Mouse (Mus musculus) lung, postnatal 10 days (tissue): ENCODE measurements at regions not wholly inside any gene's neighbourhood (a gene's known extent, or its start where the extent isn't known, plus 50 kb on each side); places are given as distances from the start of the nearest gene placed in this dataset.

Experiments
- DNase-seq: peaks from one replicate; pipeline ENCODE4 v3.0.0; 2021

DNA sequence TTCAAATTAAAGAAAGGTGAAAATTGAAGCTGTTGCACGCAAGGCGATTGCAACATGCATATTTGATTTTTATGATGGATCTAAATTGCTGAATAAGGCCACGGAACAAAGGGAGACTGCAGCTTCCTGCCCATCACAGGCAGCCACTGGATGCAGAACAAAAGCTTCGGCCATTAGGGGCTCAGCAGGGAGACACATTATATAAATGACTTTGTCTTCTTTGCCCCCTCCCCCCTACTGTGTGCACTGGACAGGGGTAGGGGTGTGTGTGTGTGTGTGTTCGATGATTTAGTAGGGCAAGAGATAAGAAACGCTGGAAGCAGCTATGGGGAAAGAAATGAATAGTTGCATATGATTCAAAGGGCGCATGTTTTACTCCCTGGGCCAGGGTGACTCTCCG lies 481.2 kb upstream of the Pmfbp1 start:
- no peak for DNase-seq

DNA sequence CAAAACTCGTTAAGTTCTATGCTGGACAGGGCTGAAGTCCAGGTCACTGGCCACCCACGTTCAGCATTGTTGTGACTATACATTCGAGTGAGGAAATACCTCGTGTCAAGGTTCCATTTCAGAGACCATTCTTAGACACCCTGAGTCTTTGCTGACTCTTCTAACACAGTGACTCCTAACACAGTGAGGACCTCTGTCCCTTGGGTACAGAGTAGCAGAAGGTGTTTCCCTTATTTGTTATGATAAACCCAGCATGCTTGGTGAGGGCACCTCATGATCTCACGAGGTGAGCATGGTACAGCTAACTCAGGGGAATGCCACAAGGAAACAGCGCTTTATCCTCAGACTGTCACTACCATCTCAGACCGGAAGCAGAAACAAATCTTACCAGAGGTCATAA lies 480.2 kb upstream of the Pmfbp1 start:
- DNase-seq = no peak

DNA sequence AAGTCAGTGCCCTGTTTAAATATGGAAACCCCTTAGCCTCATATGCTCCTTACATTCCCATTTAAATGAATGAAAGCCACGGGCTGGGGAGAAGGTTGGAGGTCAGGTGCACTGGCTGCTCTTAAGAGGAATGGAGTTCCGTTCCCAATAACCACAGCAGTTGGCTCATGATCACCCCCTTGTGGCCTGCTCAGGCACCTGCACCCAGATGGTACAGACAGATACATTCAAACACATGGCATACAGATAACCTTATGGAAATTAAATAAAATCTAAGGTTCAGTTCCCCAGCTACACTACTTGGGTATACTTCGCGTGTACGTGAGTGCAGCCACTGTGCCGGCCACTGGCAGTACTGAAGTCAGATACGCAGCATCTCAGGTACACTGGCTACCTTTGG lies 479.1 kb upstream of the Pmfbp1 start:
- DNase-seq = peak; percentile 58

DNA sequence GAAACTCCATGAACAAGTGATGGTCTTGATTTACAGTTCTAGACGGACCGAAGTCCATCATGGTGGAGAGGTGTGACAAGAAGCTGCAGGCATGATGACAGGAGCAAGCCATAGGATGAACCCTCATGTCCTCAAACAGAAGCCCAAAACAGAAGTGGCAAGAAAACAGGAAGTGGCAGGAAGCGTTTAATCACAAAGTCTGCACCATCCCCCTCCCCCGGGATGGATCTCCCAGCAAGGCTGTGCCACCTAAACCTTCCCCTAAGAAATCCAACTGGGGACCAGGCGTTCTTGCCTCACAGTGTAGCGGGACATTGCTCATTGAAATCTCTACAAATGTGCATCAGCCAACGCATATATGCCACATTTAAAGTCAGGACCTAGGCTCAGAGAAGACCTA lies 474.3 kb upstream of the Pmfbp1 start:
- DNase-seq = no peak

DNA sequence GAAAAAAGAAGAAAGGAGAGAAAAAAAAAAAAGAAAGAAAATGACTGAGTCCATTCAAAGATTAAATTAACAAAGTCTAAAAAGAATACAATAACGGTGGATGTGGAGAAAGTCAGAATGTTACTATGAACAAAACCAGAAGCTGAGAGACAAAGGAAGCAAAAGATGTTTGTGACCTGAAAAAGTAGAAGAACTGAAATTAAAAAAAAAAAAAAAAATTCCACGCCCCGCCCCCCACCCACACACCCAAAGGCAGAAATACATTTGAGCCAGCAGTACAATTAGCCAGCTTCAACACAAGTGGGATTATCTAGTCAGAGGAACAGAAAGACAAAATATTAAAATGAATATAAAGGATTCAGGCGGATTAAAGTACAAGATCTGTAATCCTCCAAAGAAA lies 473.7 kb upstream of the Pmfbp1 start:
- DNase-seq = no peak

DNA sequence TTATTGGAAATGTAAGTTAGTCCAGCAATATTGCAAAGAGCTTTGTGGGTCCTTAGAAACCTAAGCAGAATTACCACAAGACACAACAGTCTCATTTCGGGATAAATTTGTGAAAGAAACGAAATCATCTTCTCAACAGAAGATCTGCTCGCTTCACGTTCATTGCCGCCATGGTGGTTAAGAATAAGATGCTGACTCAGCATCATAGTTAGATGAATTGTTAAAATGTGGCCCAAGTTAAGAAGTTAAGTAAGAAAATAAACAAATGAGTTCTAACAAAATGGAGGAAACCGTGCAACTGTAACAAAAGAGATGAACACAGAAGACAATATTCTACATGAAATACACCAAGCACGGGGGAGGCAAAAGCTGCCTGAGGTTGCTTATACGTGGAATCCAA lies 465.9 kb upstream of the Pmfbp1 start:
- no peak for DNase-seq

DNA sequence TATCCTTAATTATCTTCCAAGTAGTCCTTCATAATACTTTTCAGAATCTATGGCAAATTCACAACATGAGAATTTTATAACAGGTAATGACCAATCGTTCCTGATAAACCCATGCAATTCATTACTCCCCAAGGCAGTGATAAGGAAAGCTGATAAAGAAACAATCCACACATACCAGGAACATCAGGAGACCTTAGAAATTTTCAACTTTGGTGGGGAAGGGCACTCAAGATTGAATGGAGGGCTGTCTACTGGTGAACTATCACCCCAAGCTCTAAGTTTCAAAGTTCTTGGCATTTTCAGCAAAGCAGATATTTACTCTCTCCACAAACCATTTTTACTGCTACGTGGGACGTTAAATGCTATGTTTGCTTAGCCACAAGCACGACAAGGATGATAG lies 440.2 kb upstream of the Pmfbp1 start:
- no peak for DNase-seq

DNA sequence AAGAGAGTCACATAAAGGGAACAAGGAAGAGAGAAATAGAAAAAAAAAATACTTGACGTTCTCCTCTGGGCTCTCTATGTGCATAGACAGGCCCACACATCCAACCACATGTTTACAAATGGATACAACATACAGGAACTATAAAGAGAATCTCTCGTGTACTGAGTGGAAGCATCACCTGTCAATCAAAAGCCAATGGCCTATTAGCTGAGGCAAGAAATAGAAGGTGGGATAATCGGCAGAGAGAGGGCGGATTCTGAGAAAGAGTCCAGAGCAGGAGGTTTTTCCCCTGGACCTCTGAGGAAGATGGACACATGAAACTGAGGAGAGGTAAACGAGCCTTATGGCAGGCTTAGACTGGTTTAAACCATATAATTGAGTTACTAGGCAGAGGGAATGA lies 434.7 kb upstream of the Pmfbp1 start:
- DNase-seq = no peak

DNA sequence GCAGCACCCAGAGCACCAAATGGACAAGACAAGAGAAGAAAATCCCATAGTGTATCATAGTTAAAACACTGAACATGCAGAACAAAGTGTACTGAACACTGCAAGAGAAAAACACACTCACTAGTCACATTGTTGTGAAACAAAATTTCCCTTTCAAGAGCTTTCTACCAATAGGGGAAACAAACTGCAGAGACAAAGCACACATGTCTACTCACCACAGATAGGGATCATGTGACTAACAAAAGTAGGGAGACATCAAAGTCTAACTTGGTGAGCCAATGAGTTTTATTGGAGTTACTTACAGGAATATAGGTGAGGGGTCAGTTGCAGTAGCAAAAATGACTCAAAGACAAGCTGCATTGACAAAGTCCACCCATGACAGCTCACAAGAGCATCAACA lies 431.5 kb upstream of the Pmfbp1 start:
- DNase-seq = no peak

DNA sequence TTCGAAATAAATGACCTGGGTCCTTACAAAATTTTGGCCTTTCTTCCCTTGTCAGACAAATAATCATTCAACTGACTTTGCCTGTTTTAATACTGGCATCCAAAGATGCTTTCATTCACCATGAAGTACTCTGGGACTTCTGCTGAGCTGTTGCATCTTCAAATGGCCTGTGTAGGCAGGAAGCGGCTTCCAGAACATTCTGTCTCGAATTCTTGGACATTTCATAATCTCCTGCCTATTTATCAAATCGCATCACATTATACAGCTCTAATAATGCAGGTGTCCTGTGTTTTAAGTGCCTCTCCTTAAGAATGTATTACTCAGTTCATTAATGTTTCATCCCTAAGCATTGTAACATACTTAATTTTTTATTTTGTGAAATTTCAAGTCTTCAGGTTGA lies 420.1 kb upstream of the Pmfbp1 start:
- DNase-seq = no peak

DNA sequence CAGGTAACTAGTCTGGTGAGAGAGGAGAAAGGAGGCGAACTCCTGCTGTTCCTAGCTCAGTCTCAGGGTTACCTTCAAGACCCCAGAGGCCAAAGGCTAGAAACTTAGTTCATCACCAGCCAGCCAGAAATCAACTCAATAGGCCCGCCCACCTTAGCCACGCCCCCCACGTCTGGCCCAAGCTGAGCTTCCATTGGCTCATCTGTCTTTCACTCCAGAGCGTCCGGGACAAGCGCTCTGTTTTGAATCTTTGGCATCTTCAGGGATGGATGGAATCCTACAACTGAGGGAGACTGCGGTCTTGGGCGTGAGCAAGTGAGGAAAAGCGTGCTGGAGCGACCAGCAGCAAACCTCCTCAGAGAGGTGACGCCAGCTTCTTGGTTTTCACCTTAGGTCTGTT lies 418.8 kb upstream of the Pmfbp1 start:
- peak; percentile 65 for DNase-seq

DNA sequence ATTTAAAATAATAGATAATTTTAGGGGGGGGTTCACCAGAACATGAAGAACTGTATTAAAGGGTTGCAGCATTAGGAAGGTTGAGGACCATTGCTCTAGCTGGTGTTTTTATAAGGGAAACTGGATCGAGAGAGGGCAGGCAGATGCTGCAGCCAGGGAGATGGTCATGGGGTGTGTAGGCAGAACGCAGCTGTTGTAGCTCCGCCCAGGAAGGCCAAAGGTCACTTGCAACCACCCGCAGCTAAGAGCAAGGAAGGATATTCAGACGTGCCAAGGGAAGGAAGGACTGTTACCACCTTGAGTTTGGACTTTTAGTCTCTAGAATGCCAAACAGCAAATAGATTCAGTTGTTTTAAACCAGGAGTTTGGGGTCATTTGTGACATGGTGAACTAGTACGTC lies 414.6 kb upstream of the Pmfbp1 start:
- peak; percentile 11 for DNase-seq

DNA sequence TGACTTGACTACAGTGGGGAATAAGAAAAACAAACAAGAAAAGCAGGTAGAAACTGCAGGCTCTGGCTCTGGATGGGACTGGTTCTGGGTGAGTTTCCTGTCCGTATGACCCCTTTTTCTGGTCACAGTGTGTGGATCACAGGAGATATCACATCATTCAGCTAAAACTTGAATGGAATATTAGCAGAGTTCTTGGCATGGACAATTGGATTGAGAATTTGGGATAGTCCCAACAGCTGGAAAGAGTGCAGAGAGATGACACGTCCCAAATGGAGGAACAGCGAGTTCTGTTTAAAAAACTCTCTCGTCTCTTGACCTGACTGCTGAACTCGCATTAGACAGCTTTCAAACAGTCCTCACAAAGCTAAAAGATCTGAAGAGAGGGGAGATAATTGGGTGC lies 412.5 kb upstream of the Pmfbp1 start:
- peak; percentile 82 for DNase-seq

DNA sequence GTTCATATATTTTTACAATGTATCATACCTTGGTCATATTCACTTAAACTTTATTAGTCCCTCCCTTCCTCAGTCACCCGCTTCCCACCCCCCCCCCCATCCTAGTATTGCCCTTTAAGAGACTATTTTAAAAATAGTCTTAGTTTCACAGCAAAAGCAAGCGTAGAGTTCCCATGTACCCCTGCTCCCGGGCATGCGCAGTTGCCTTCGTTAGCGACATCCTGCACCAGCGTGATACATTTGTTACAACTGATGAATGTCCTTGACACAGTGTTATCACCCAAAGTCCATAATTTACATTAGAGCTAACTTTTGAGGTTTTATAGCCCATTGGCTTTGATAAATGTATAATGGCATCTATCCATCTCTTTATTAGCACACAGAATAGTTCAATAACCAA lies 408.7 kb upstream of the Pmfbp1 start:
- DNase-seq = no peak

DNA sequence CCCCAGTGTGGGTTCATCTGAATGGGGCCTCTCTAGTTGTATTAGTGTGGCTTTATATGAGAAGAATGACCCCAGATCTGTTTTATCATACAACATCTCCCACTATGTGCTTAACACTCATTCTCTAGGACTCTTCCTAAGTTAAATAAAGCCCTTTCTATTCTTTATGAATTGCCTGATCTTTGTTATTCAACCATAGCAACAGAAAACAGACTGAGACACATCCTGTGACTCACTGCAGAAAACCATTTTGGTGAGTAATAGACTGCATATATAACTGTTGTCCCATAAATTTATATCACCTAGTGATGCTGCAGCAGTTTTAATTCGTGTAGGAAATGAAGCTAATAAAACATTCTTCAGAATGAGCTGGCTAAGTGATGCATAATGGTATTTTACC lies 406.0 kb upstream of the Pmfbp1 start:
- DNase-seq = no peak

DNA sequence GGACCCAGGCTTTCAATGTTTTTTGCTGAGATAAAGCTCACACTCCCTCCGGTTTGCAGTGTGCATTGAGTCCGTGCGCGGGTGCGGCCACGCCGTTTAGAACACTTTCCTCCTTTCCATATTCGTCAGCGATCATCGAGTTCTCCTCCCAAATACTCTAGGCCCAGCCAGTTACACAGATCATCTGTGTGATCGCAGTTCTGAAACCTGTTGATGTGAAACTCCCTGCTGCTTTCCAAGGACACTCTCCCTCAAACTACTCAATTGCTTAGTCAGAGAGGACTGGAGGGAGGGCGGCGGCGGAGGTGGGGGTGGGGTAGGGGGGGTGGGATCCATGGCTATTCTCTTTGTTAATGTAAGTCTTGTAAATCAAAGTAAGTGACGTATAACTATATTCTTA lies 394.2 kb upstream of the Pmfbp1 start:
- DNase-seq = no peak

DNA sequence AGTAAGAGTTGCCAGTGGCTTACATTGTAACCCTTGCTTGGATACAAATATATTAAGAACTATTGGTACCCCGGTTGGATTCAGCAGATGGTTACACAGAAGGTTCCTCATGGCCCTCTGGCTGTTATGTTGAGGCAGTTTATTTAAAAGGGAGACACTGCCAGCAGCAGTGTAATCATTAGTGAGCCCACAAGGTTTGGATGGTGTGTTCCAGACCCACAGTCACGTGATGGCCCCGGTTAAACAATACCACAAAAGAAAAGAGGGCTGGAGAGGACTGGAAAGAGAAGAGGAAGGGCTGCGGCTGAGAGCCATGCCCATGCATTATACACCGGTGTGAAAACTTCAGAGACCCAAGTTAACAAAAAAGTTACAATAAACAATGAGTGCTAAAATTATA lies 392.4 kb upstream of the Pmfbp1 start:
- no peak for DNase-seq

DNA sequence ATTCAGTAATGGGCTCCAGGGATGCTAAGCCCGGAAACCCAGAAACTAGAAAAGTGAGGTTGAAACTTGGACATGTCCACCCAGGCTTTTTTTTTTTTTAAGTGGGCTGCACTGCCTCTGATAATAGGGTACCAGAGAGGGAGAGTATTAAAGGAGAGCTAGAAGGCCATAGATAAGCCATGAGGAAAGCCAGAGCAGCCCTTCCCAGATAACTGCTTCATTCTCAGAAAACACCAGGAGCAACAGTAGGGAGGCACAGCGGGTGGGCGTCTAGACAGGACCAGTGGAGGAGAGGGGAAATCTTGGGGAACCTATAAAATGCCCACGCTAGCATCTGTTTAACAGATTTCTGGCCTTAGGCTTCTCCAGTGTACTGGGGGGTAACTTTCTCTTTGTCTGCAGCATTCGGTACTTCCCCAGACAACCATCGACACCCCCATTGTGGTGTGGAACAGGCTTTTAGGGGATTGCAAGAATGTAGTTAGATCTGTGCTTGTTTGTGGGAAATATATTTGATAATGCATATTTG lies 389.0 kb upstream of the Pmfbp1 start:
- no peak for DNase-seq

DNA sequence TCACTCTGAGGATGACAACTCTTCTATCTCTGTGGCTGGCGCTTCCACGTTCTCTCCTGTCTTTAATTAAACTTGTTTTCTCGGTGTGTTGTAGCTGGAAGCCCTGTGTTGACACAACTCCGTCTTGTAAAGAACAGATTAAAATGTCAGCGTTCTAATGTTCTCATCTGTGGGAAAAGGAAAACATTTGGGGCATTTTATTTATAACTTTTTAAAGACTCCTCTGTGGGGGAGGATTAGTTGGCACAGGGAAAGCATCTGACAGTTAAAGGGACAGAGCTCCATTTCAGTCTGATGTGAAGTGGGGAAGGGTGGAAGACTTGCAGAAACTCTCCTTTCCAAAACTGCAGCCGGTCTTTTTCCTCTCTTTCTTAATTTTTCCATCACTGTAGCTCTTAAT lies 388.1 kb upstream of the Pmfbp1 start:
- peak; percentile 28 for DNase-seq

DNA sequence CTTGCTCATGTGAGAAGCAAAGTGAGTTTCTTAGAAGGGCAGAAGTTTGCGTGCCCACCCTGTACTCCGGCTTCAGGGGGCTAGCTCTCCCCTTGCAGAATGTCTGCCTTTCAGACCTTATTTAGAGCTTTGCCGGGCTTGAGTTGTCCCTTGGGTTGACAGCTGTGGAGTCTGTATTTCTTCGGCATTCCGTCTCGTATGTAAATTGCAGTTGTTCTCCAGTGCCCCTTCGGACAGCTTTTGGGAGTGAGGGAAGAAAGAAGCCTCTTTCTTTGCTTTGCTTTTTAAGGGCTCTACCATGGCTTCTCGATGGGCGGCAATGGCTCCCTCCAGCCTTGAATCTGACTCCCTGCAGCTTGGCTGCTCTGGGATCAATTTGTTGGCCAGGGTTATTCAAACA lies 386.9 kb upstream of the Pmfbp1 start:
- no peak for DNase-seq

DNA sequence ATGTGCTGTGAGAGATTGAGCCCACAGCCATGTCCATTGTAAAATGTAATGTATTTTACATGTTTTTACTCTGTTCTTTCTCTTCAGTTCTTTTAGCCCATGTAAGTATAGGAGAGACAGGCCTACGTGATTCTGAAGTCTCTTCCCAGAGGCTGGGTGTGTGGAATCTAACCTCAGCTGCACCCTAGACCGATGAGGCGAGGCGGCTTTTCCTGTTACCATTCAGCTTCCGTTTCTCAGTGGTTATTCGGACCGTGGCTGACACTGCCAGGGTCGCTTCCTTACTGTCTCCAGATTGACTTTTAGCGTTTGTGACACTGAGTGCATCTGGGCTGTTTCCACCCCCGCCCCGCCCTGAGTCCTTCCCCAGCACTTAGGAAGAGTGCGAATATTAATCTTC lies 386.1 kb upstream of the Pmfbp1 start:
- DNase-seq = peak; percentile 26

DNA sequence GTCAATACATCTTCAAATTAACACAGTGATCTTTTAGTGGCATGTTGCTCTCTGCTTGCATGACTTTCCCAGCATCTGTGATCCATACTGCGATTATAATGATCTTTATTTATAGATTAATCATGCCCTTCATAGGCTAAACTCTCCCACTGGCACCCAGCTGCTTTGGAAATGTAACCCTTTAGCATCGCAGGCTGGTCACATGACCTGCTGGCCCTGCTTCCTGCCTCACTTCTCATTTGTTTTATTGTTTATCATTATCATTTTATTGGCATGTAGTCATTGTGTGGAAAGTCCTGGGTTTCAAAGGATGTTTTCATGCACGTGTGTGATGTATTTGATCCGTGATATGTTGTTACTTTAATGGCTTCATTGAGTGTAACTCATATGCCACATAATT lies 384.4 kb upstream of the Pmfbp1 start:
- DNase-seq = no peak

DNA sequence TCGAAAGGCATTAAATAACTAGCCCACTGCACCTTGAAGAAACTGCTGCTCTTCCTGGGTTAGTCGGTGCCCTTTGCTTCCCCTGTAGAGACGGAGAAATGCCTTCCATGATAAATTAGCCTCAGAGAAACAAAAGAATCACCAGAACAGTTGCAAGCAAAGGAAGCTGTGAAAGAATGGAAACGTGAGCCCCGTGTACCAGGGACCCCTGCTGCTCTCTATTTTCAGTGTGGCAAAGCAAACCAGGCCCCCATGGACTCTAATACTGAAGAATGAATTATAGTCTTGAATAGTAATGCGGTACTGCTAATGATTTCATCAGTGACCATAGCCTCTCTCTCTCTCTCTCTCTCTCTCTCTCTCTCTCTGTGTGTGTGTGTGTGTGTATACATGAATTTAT lies 372.1 kb upstream of the Pmfbp1 start:
- no peak for DNase-seq

DNA sequence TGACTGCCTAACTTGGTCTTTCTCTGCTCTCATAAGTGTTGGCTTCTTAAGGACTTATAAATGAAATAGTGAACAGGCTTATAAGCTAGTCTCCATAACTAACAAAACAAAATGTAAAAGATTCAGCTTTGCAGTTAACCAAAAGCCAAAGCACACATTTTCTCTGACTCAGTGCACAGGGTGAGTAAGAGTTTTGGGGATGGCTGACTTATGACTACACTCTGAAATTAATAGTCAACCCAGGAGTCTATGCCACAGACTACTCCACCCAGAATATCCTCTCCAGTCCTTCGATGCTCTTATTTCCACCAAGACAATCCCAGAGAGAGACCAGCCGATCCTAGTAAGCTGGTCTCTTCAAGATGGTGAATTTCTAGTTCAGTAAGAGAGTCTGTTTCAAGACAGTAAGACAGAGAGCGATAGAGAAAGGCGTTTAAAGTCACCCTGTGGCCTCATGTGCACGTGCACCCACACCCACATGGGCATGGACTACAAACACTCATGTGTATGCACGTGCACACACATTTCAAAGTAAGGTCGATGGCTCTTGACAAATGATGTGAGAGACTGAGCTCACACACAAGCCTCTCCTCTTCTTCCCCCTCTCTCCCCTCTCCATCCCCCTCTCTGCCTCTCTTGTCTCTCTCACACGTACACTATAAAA lies 351.2 kb upstream of the Pmfbp1 start:
- no peak for DNase-seq

DNA sequence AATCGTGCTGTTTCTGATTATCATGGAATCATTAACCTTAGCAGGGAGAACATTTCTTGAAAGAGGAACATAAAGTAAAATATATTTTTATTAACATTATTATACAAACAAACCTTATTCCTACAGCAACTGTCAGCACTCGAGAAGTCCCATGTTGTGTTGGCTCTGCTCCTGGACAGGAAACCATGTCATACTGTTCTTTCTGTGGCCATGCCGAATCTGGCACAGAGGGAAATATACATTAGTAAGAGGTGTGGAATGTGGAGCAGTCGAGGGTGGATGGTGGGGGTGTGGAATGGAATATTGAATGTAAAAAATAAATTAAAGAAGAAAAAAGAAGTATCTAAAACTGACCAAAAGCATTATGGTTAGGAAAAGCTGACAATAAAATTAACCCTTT lies 342.1 kb upstream of the Pmfbp1 start:
- DNase-seq = no peak

DNA sequence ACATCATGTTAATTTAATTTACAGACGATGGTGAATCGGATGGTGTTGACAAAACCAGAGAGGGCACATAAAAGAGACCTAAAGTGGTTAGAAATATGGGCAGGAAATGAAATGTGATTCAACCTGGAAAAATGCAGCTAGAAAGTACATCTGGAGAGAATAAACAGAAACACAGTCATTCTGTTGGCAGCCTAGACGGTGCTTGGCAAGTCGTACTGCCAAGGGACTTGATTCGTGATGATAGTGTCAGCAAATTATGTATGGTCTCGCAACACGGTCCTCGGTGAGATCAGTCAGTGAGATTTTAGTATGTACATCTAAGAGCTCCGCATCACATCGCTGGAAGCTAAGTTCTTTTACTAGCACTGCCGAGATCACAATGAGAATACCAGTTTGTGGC lies 338.3 kb upstream of the Pmfbp1 start:
- DNase-seq = peak; percentile 11
